Mouse (Mus musculus): ENCODE data around the gene Pus3. TPM values are rescaled to one million over a fixed set of nuclear protein-coding genes. Genes with fewer than 3 reads are reported as not detected.

Gene Pus3
- total RNA-seq, 2 experiments from 2014 or later: 9.2 to 10.3 TPM

Other genes starting within 250 kb of the Pus3 start
- 10 to 100 TPM in 1 of 2 experiments, 1 to 10 TPM in 1; 9.5 to 10.4 TPM for gene Cdon, start 137.5 kb upstream of the Pus3 start, total RNA-seq (2021)
- gene Gm1113, start 40.3 kb upstream of the Pus3 start, total RNA-seq (2021): not detected
- not detected for gene Ddx25, start 67 bp upstream of the Pus3 start, total RNA-seq (2021)
- not detected for gene Pate2, start 11.7 kb downstream of the Pus3 start, total RNA-seq (2021)
- under 1 TPM; 0.80 to 0.95 TPM for gene Hyls1, start 11.8 kb downstream of the Pus3 start, total RNA-seq (2021)
- gene Pate4, start 53.3 kb downstream of the Pus3 start, total RNA-seq (2021): not detected
- not detected for gene Pate3, start 89.6 kb downstream of the Pus3 start, total RNA-seq (2021)
- not detected for gene Pate1, start 128.8 kb downstream of the Pus3 start, total RNA-seq (2021)
- not detected for gene Gm17677, start 182.5 kb downstream of the Pus3 start, total RNA-seq (2021)
- gene Gm17727, start 219.5 kb downstream of the Pus3 start, total RNA-seq (2021): not detected
- gene Gm27235, start 231.5 kb downstream of the Pus3 start, total RNA-seq (2021): not detected
- not detected for gene D730048I06Rik, start 231.5 kb downstream of the Pus3 start, total RNA-seq (2021)

Data from gastrocnemius, adult 18-20 months (tissue).